Mouse (Mus musculus) midbrain, embryonic 16.5 days (tissue): ENCODE results near the gene Rps27l. TPM values are rescaled to one million over a fixed set of nuclear protein-coding genes. Genes with fewer than 3 reads are reported as not detected.
A peak's percentile ranks its signal among the peaks of the same experiment; 100 is the strongest.

Experiments used
- ATAC-seq: fragments of 200-750 bp; cut with Nextera tagmentation; 2 replicates; pipeline ENCODE4 v1.8.0; 2017; ENCODE audit warnings: moderate TSS enrichment
- H3K27ac ChIP-seq: fragments of 300-500 bp; sonication (generic); 2 replicates; pipeline ENCODE4 v1.5.1; 2014; ENCODE audit warnings: mild to moderate bottlenecking, low read length, mixed read lengths
- H3K27me3 ChIP-seq: fragments of 300-500 bp; sonication (generic); 2 replicates; pipeline ENCODE4 v1.6.1; 2014; ENCODE audit warnings: low read depth, low read length, mixed read lengths; ENCODE audit not compliant: control insufficient read depth, insufficient read depth
- H3K36me3 ChIP-seq: fragments of 300-500 bp; sonication (generic); 2 replicates; pipeline ENCODE4 v1.6.1; 2014; ENCODE audit warnings: mild to moderate bottlenecking, low read length, moderate library complexity, mixed read lengths; ENCODE audit not compliant: control insufficient read depth, insufficient read depth
- H3K4me1 ChIP-seq: fragments of 300-500 bp; sonication (generic); 2 replicates; pipeline ENCODE4 v1.6.1; 2014; ENCODE audit warnings: mild to moderate bottlenecking, low read length, mixed read lengths; ENCODE audit not compliant: control insufficient read depth, insufficient read depth
- H3K4me2 ChIP-seq: fragments of 300-500 bp; sonication (generic); 2 replicates; pipeline ENCODE4 v1.6.1; 2014; ENCODE audit warnings: mild to moderate bottlenecking, low read length, mixed read lengths
- H3K4me3 ChIP-seq: fragments of 300-500 bp; sonication (generic); 2 replicates; pipeline ENCODE4 v1.5.1; 2014; ENCODE audit warnings: low read depth, mild to moderate bottlenecking, low read length, moderate library complexity, mixed read lengths
- H3K9ac ChIP-seq: fragments of 300-500 bp; sonication (generic); 2 replicates; pipeline ENCODE4 v1.6.1; 2014; ENCODE audit warnings: low read depth, low read length, mixed read lengths
- H3K9me3 ChIP-seq: fragments of 300-500 bp; sonication (generic); replicated peaks from 2 replicates; pipeline ENCODE4 v1.6.1; 2014; ENCODE audit warnings: mild to moderate bottlenecking, low read length, mixed read lengths; ENCODE audit not compliant: control insufficient read depth, poor library complexity, severe bottlenecking
- WGBS: fragments of 180-500 bp; shearing (Covaris S2); extraction: QIAGEN DNeasy Blood & Tissue Kit; methylation state at CpG from one replicate; pipeline ENCODE4 v1.1.7; 2014; 5-methylcytosine and 5-hydroxymethylcytosine counted together
- polyA plus RNA-seq: library from polyadenylated mRNA; unstranded; fragments of >200 nt; fragmentation: Nextera tagmentation; extraction: Ambion mirVana; gene quantifications from 2 replicates; pipeline ENCODE4 v1.2.1, GENCODE M21; 2015

The Rps27l gene
- polyA plus RNA-seq, result 157 and 180 TPM in 2 replicates

DNA sequence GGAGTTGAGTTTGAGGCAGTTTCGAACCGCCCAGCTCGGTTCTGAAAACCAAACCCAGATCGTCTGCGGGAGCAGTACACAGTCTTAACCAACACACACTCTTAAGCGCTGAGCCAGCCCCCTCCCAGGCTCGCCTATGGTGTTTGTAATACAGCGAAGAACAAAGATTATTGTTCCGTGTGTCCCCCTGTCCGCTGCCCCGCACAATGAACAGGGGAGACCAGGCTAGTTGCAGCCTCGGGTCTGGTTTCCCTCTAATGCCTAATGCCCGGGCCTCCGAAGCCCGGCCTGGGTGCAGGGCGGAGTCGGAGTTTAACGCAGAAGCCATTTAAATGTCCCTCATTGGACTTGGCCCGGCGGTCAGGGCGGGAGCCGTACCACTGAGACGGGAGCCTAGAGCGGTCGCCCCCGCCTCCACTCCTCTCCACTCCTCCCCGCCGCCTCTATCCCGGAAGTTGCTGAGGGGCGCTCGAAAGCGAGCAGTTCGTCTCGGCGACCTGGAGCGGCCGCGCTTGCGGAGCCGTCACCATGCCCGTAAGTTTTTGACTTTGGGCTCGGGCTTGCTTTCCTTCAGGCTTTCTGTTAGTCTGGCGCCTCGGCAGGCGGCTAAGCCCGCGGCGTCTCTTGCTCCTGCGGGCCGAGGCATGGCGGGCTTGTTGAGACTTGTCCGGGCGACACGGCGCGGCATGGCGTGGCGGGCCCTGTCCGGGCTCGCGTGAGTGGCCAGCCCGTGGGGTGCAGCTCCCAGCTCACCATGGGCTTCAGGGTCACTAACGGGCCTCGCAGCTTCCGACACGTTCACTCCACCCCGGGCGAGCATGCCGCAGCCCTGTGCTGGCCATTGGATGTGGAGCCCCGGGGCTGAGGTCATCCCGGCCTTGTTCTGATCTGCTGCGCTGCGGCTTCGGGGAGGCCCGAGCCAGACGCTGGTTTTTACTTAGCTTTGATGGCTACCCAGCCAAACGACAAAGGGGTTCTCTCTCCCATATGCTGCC lies at the start of gene Rps27l:
Gene Rps27l, plus strand, starts transcription at position 440 of the 995 bp plus-strand sequence.
- Histone ChIP-seq H3K36me3 (0 out of 2 replicates have a peak, but pooled peaks cover 2% of the 10 kb centered on the region), H3K27ac (peak within 1 kb of the TSS; percentile 96), H3K9ac (peak within 1 kb of the TSS; percentile 89), H3K4me1 (peaks cover 8% of the 10 kb centered on the region), H3K4me2 (peak within 1 kb of the TSS; percentile 93), H3K27me3 (no peaks in the 10 kb centered on the region), H3K4me3 (peak within 1 kb of the TSS; percentile 89), H3K9me3 (no peaks in the 10 kb centered on the region)
- WGBS, result under 1% methylated on average over 76 of the region's 77 CpGs
- ATAC-seq, result peak; percentile 99

- 63% methylated on average over 6 of the region's 6 CpGs for WGBS
- ATAC-seq, result no peak
- Histone ChIP-seq H3K36me3 (no peaks in the 10 kb centered on the region), H3K4me3 (no peak overlapping the region), H3K9me3 (no peaks in the 10 kb centered on the region), H3K4me1 (no peaks in the 10 kb centered on the region), H3K4me2 (no peak overlapping the region), H3K27me3 (no peaks in the 10 kb centered on the region), H3K9ac (no peak overlapping the region), H3K27ac (no peak overlapping the region)
These were observed 48.9 kb upstream of the Rps27l start for GRCm38 (mm10) chr9:66896951-66897350.

GRCm38 (mm10) chr9:66897851-66898250 lies 48.0 kb upstream of the Rps27l start:
- no peaks in the 10 kb centered on the region for H3K27me3 ChIP-seq
- ATAC-seq, result no peak
- H3K9ac ChIP-seq, result no peak overlapping the region
- no peak overlapping the region for H3K4me2 ChIP-seq
- no peak overlapping the region for H3K27ac ChIP-seq
- 75% methylated on average over 6 of the region's 6 CpGs for WGBS
- H3K9me3 ChIP-seq, result no peaks in the 10 kb centered on the region
- 0 out of 2 replicates have a peak, but pooled peaks cover under 1% of the 10 kb centered on the region for H3K4me1 ChIP-seq
- H3K4me3 ChIP-seq, result no peak overlapping the region
- H3K36me3 ChIP-seq, result no peaks in the 10 kb centered on the region

DNA sequence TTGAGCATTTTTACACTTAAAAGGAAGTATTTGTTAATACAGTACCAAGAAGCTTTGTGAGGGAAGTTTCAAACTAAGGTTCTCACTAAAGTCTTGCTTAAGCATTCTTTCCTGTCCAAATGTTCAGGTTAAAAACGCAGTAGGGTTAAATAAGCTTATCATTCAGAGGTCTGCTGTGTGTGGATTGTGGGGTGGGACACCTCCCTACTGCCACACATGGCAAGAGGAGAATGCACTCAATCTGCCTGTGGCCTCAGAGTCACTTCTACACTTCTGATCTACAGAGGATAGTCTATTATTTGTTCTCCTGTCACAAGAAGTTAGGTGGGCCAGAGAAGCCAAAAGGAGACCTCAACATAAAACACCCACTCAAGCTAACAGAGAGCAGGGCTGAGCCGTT lies 46.8 kb upstream of the Rps27l start:
- Histone ChIP-seq H3K4me1 (peaks cover 4% of the 10 kb centered on the region), H3K27ac (no peak overlapping the region), H3K4me2 (no peak overlapping the region), H3K27me3 (no peaks in the 10 kb centered on the region), H3K36me3 (no peaks in the 10 kb centered on the region), H3K9me3 (no peaks in the 10 kb centered on the region), H3K4me3 (no peak overlapping the region), H3K9ac (no peak overlapping the region)
- 78% methylated on average over 2 of the region's 2 CpGs for WGBS
- no peak for ATAC-seq

DNA sequence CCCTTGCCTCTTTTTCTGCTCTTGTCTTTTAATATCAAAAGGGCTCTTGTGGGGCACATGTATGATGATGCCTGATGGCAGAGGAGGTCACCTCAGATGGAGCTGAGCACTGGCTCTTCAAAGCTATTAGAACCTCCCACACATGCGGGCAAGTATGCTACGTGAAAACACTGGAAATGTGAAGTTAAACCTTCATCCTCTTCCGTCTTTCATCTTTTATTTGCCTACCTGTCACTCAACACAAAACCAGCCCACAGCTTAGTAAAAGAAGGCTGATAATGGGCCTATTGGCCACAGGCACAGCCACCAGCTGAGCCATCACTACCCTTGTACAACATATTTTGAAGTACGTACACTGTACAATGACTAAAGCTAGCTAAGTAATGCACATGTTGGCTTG lies 46.4 kb upstream of the Rps27l start:
- Histone ChIP-seq H3K4me2 (no peak overlapping the region), H3K9me3 (no peaks in the 10 kb centered on the region), H3K9ac (no peak overlapping the region), H3K4me1 (peaks cover 4% of the 10 kb centered on the region), H3K27ac (no peak overlapping the region), H3K36me3 (no peaks in the 10 kb centered on the region), H3K27me3 (no peaks in the 10 kb centered on the region), H3K4me3 (no peak overlapping the region)
- WGBS, result 64% methylated on average over 4 of the region's 4 CpGs
- no peak for ATAC-seq

GRCm38 (mm10) chr9:66905990-66906389 lies 39.9 kb upstream of the Rps27l start:
- no peaks in the 10 kb centered on the region for H3K36me3 ChIP-seq
- H3K9me3 ChIP-seq, result no peaks in the 10 kb centered on the region
- no peak overlapping the region for H3K27ac ChIP-seq
- no peaks in the 10 kb centered on the region for H3K27me3 ChIP-seq
- no peak overlapping the region for H3K4me2 ChIP-seq
- H3K9ac ChIP-seq, result no peak overlapping the region
- no peak for ATAC-seq
- no peak overlapping the region for H3K4me3 ChIP-seq
- H3K4me1 ChIP-seq, result peaks cover 4% of the 10 kb centered on the region
- 72% methylated on average over 9 of the region's 9 CpGs for WGBS

DNA sequence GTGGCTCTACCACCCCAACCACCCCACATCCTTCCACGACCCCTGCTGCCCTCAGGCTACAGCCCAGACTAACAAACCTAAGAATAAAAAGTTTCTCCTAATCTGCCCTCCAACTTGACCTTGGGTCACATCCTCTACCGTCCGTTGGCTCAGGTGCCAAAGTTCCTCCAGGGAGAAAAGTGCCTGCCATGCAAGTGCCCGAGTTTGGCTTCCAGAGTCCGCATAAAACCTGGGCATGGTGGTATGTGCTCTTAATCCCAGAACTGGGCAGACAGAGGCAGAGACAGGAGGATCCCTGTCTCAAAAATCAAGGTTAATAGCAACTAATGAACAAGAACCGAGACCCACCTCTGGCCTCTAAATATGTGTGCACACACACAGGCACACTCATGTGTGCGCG lies 38.8 kb upstream of the Rps27l start:
- Histone ChIP-seq H3K4me3 (no peak overlapping the region), H3K27ac (no peak overlapping the region), H3K4me1 (peaks cover 4% of the 10 kb centered on the region), H3K9me3 (no peaks in the 10 kb centered on the region), H3K36me3 (no peaks in the 10 kb centered on the region), H3K27me3 (no peaks in the 10 kb centered on the region), H3K4me2 (no peak overlapping the region), H3K9ac (no peak overlapping the region)
- WGBS, result 94% methylated on average over 8 of the region's 8 CpGs
- no peak for ATAC-seq

GRCm38 (mm10) chr9:66907746-66908397 lies 38.0 kb upstream of the Rps27l start:
- no peak overlapping the region for H3K4me2 ChIP-seq
- no peak for ATAC-seq
- 87% methylated on average over 5 of the region's 5 CpGs for WGBS
- H3K9me3 ChIP-seq, result no peaks in the 10 kb centered on the region
- no peak overlapping the region for H3K4me3 ChIP-seq
- peaks cover 8% of the 10 kb centered on the region for H3K4me1 ChIP-seq
- no peaks in the 10 kb centered on the region for H3K36me3 ChIP-seq
- H3K9ac ChIP-seq, result no peak overlapping the region
- H3K27me3 ChIP-seq, result no peaks in the 10 kb centered on the region
- H3K27ac ChIP-seq, result no peak overlapping the region

DNA sequence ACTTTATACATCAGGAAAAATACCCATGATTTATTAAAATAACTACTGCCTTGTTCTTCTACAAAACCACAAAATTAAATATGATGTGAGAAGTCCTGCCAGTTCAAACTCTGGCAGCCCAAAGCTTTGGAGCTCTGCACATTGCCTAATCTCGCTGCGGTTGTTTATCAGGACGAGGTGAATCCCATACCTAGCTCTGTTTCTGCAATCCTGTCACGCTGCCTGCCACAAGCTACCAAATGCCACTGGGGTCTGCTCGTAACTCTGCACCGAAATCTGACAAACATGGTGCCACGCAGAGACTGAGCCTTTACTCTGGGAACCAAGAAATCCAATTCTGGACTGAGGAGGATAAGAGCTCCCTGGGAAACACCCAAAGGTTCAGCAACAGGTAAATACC lies 36.0 kb upstream of the Rps27l start:
- WGBS, result 83% methylated on average over 7 of the region's 7 CpGs
- Histone ChIP-seq H3K9me3 (no peaks in the 10 kb centered on the region), H3K36me3 (no peaks in the 10 kb centered on the region), H3K27me3 (no peaks in the 10 kb centered on the region), H3K27ac (no peak overlapping the region), H3K9ac (no peak overlapping the region), H3K4me1 (peaks cover 4% of the 10 kb centered on the region; the same call in 1 of the 2 replicates), H3K4me2 (no peak overlapping the region), H3K4me3 (no peak overlapping the region)
- no peak for ATAC-seq
